Mouse (Mus musculus) pancreas, adult 10 weeks (tissue): ENCODE results near the gene Klri2. TPM values are rescaled to one million over a fixed set of nuclear protein-coding genes. Genes with fewer than 3 reads are reported as not detected.

Experiments used
- polyA plus RNA-seq: library from polyadenylated mRNA; stranded (reverse); fragments of 350-450 nt; fragmentation: Illumina TruSeq; extraction: RNeasy Lipid Tissue Mini Kit (QIAGEN cat#74804); gene quantifications from one replicate; pipeline ENCODE4 v1.2.3, GENCODE M21; 2015; ENCODE audit warnings: low read depth, low replicate concordance; ENCODE audit not compliant: insufficient read depth

Gene Klri2
- polyA plus RNA-seq: not detected

GRCm38 (mm10) chr6:129740069-129740721 lies at the start of gene Klri2:
TSS of gene Klri2 (minus strand) at chr6:129740484.

DNA sequence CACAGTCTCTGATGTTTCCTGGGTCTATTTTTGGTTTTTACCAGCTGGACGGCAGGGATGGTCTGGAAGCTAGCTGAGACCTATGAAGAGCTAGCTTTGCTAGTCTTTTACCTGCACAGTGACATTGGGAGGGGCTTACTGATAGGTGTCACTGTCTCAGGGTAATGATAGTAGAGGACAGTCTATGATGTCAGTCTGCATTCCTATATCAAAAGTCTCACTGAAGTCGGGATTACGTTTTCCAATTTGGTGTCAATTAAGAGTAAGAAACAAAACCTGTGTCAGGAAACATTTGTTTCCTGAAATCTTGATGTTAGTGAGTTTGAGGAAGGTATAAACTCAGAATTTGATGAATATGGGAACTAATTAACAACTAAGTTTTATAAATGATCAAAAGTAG lies 43.9 kb upstream of the Klri2 start, which contains the start of gene Gm156:
TSS of gene Gm156 (minus strand) at position 101 of the 400 bp plus-strand sequence.

GRCm38 (mm10) chr6:129717032-129717431 lies 23.3 kb downstream of the Klri2 start, which contains the start of gene Klri1:
TSS of gene Klri1 (minus strand) at chr6:129717132.

Other genes with a start within 250 kb of the Klri2 start
- not detected for gene Olr1, start 233.3 kb downstream of the Klri2 start, polyA plus RNA-seq
- gene Tmem52b, start 227.9 kb downstream of the Klri2 start, polyA plus RNA-seq: not detected
- gene Gabarapl1, start 207.3 kb downstream of the Klri2 start, polyA plus RNA-seq: 44.3 TPM
- not detected for gene Klre1, start 162.6 kb downstream of the Klri2 start, polyA plus RNA-seq
- gene Klrd1, start 148.7 kb downstream of the Klri2 start, polyA plus RNA-seq: not detected
- gene Klrk1, start 116.6 kb downstream of the Klri2 start, polyA plus RNA-seq: not detected
- gene Klrc3, start 97.1 kb downstream of the Klri2 start, polyA plus RNA-seq: not detected
- not detected for gene Klrc2, start 79.8 kb downstream of the Klri2 start, polyA plus RNA-seq
- gene Klrc1, start 61.5 kb downstream of the Klri2 start, polyA plus RNA-seq: not detected
- gene Klri1, start 23.4 kb downstream of the Klri2 start, polyA plus RNA-seq: not detected
- gene Gm156, start 43.8 kb upstream of the Klri2 start, polyA plus RNA-seq: not detected
- gene Gm17631, start 122.2 kb upstream of the Klri2 start, polyA plus RNA-seq: not detected
- gene Klra17, start 136.2 kb upstream of the Klri2 start, polyA plus RNA-seq: not detected
- not detected for gene Klra5, start 177.2 kb upstream of the Klri2 start, polyA plus RNA-seq